Mouse (Mus musculus): ENCODE measurements around the gene Dido1. TPM values are rescaled to one million over a fixed set of nuclear protein-coding genes. Genes with fewer than 3 reads are reported as not detected.

Gene Dido1
- polyA plus RNA-seq, 1 experiment = 42.2 TPM

DNA sequence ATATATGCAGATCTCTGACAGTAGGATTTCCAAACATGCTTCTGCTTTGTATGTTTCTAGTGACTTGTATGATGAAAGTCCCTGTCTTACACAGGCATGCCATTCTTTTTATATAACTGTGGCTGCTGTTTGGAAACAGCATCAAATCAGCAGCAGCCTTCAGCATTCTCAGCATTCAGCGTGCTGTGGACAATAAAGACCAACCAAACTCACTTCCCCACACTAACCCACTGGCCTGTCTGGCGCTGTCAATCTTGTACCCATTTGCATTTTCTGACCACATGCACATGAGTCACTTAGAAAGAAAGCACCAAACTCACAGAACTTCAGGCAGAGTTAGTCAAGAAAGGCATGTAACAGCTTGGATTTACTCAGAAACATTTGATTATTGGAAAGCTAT lies 14.6 kb downstream of the Dido1 start:
- H3K27me3 ChIP-seq (ENCODE audit: control insufficient read depth, insufficient read depth, low read length) = no peaks in the 10 kb centered on the region
- H3K4me3 ChIP-seq (ENCODE audit: control insufficient read depth, insufficient read depth, low read length) = no peak overlapping the region
- peaks cover 10% of the 10 kb centered on the region for H3K4me1 ChIP-seq (replicated peaks; ENCODE audit: control insufficient read depth, insufficient read depth, low read length)
- 45% methylated on average over 2 of the region's 2 CpGs for WGBS
- peaks cover 4% of the 10 kb centered on the region for H3K36me3 ChIP-seq (ENCODE audit: control insufficient read depth, insufficient read depth, low read length)
- TF ChIP-seq POLR2A (IDR thresholded peaks at IDR 0.05; ENCODE audit: control insufficient read depth, extremely low read depth, insufficient read depth, low read length, poor library complexity) = no peak
- TF ChIP-seq CTCF (IDR thresholded peaks at IDR 0.05; ENCODE audit: borderline replicate concordance, control insufficient read depth, extremely low read depth, insufficient read depth, low read length, poor library complexity) = no peak
- no peak for DNase-seq
- H3K27ac ChIP-seq (ENCODE audit: control insufficient read depth, insufficient read depth, low read length) = no peak overlapping the region

DNA sequence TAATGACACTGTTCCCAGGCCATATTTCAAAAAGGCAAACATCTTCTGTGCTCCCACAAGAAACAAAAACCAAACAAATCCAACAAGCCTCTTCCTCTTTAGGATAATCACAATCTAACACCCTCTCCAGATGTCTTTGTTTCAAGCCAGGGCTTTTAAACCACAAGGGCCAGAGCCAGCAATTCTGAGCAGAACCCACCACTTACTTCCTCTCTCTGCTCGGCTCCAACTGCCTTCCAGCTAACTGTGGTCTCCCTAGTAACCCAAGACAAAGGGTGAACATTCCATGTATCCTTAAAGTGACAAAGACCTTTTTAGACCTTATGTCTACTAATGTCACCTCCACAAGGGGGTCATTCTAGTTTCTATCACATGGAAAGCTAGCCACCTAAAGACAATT lies 17.2 kb downstream of the Dido1 start:
- Histone ChIP-seq H3K27me3 (ENCODE audit: control insufficient read depth, insufficient read depth, low read length) (no peaks in the 10 kb centered on the region), H3K4me3 (ENCODE audit: control insufficient read depth, insufficient read depth, low read length) (no peak overlapping the region), H3K36me3 (ENCODE audit: control insufficient read depth, insufficient read depth, low read length) (peaks cover 30% of the 10 kb centered on the region), H3K27ac (ENCODE audit: control insufficient read depth, insufficient read depth, low read length) (no peak overlapping the region), H3K4me1 (replicated peaks; ENCODE audit: control insufficient read depth, insufficient read depth, low read length) (peaks cover 8% of the 10 kb centered on the region)
- 3% methylated on average over 1 of the region's 1 CpGs for WGBS
- no peak for DNase-seq
- TF ChIP-seq POLR2A (IDR thresholded peaks at IDR 0.05; ENCODE audit: control insufficient read depth, extremely low read depth, insufficient read depth, low read length, poor library complexity) = no peak
- no peak for TF ChIP-seq CTCF (IDR thresholded peaks at IDR 0.05; ENCODE audit: borderline replicate concordance, control insufficient read depth, extremely low read depth, insufficient read depth, low read length, poor library complexity)

DNA sequence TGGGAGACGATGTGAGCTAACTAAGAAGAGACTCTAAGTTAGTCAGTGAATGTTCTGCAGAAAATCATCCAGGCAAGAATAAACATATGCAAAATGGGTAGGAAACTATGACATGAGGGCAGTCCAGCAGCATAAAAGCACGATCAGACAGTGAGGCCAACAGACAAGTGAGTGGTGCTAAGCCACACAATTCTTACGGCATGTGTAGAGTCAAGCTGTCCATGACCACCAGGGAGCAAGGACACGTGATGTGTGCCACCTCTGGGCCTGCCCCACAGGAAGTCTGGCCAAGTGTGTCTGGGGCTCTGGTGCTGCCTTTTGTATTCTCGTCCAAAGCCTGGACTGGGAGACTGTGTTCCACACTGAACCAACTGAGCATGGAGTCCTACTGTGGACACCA lies 20.0 kb downstream of the Dido1 start:
- 63% methylated on average over 5 of the region's 5 CpGs for WGBS
- Histone ChIP-seq H3K4me1 (replicated peaks; ENCODE audit: control insufficient read depth, insufficient read depth, low read length) (peaks cover 6% of the 10 kb centered on the region), H3K27me3 (ENCODE audit: control insufficient read depth, insufficient read depth, low read length) (no peaks in the 10 kb centered on the region), H3K4me3 (ENCODE audit: control insufficient read depth, insufficient read depth, low read length) (no peak overlapping the region), H3K27ac (ENCODE audit: control insufficient read depth, insufficient read depth, low read length) (no peak overlapping the region), H3K36me3 (ENCODE audit: control insufficient read depth, insufficient read depth, low read length) (peaks cover 57% of the 10 kb centered on the region)
- no peak for DNase-seq
- no peak for TF ChIP-seq POLR2A (IDR thresholded peaks at IDR 0.05; ENCODE audit: control insufficient read depth, extremely low read depth, insufficient read depth, low read length, poor library complexity)
- no peak for TF ChIP-seq CTCF (IDR thresholded peaks at IDR 0.05; ENCODE audit: borderline replicate concordance, control insufficient read depth, extremely low read depth, insufficient read depth, low read length, poor library complexity)

DNA sequence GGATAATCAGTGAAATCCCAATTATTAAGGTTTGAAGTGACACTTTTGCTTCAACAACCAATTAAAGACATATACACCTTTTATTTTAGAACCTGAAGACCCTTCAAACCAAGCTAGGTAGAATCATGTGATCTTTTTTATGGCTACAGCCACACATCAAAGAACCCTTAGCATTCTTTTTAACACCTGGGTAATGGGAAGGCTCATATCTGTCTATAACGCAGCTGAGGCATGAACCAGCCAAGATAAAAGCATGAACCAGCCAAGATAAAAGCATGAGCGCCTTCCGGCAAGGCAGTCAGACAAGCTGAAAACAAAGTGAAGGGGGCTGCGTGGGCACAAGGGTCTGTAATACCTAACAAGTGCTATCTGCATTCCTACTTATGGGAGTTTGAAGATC lies 25.8 kb downstream of the Dido1 start:
- Histone ChIP-seq H3K4me3 (ENCODE audit: control insufficient read depth, insufficient read depth, low read length) (no peak overlapping the region), H3K36me3 (ENCODE audit: control insufficient read depth, insufficient read depth, low read length) (peaks cover 77% of the 10 kb centered on the region), H3K4me1 (replicated peaks; ENCODE audit: control insufficient read depth, insufficient read depth, low read length) (peaks cover 4% of the 10 kb centered on the region; the same call in 1 of the 2 replicates), H3K27me3 (ENCODE audit: control insufficient read depth, insufficient read depth, low read length) (no peaks in the 10 kb centered on the region), H3K27ac (ENCODE audit: control insufficient read depth, insufficient read depth, low read length) (no peak overlapping the region)
- 66% methylated on average over 4 of the region's 4 CpGs for WGBS
- no peak for TF ChIP-seq POLR2A (IDR thresholded peaks at IDR 0.05; ENCODE audit: control insufficient read depth, extremely low read depth, insufficient read depth, low read length, poor library complexity)
- TF ChIP-seq CTCF (IDR thresholded peaks at IDR 0.05; ENCODE audit: borderline replicate concordance, control insufficient read depth, extremely low read depth, insufficient read depth, low read length, poor library complexity) = no peak
- no peak for DNase-seq

DNA sequence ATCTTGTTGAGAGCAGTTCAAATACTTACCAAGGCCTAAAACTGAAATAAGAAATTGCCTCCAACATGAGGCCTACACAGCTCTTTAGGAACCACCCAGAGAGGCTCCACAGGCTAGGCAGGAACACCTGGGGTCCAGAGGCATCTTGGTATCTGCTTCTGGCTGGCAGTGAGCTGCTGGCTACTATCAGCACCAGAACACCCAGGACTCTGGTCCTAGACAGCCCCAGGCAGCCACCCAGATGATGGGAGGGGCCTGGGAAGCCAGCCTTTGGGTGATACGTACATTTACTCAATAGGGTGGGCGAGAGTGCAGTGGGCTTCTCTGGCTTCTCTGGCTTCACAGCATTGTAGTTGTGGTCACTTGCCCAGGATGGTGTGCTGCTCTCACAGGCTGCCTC lies 26.3 kb downstream of the Dido1 start:
- DNase-seq = no peak
- peaks cover 72% of the 10 kb centered on the region for H3K36me3 ChIP-seq (ENCODE audit: control insufficient read depth, insufficient read depth, low read length)
- TF ChIP-seq POLR2A (IDR thresholded peaks at IDR 0.05; ENCODE audit: control insufficient read depth, extremely low read depth, insufficient read depth, low read length, poor library complexity) = no peak
- no peaks in the 10 kb centered on the region for H3K27me3 ChIP-seq (ENCODE audit: control insufficient read depth, insufficient read depth, low read length)
- no peak overlapping the region for H3K4me3 ChIP-seq (ENCODE audit: control insufficient read depth, insufficient read depth, low read length)
- WGBS = 96% methylated on average over 2 of the region's 2 CpGs
- H3K27ac ChIP-seq (ENCODE audit: control insufficient read depth, insufficient read depth, low read length) = no peak overlapping the region
- H3K4me1 ChIP-seq (replicated peaks; ENCODE audit: control insufficient read depth, insufficient read depth, low read length) = peaks cover 4% of the 10 kb centered on the region; the same call in 1 of the 2 replicates

DNA sequence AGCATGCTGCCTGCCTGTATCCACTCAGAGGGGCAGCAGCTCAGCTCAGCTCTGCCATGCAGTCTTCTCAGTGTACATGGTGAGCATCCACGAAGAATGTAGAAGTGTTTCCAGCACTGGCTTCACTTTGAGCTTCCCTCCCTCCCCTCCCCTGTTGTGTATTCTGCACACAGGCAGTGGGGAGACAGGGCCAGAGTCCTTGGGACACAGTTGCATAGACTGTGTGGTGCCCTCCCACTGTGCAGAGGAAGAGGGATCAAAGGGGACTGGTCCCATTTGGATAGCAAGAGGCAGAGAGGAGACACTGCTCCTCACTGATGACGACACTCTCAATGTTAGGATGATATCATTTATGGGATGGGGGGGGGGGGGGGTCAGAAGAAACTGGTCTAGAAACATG lies 28.6 kb downstream of the Dido1 start:
- H3K36me3 ChIP-seq (ENCODE audit: control insufficient read depth, insufficient read depth, low read length) = peaks cover 50% of the 10 kb centered on the region
- no peak for DNase-seq
- H3K4me3 ChIP-seq (ENCODE audit: control insufficient read depth, insufficient read depth, low read length) = no peak overlapping the region
- WGBS = 80% methylated on average over 2 of the region's 2 CpGs
- TF ChIP-seq POLR2A (IDR thresholded peaks at IDR 0.05; ENCODE audit: control insufficient read depth, extremely low read depth, insufficient read depth, low read length, poor library complexity) (no peak), CTCF (IDR thresholded peaks at IDR 0.05; ENCODE audit: borderline replicate concordance, control insufficient read depth, extremely low read depth, insufficient read depth, low read length, poor library complexity) (no peak)
- peaks cover 4% of the 10 kb centered on the region; the same call in 1 of the 2 replicates for H3K4me1 ChIP-seq (replicated peaks; ENCODE audit: control insufficient read depth, insufficient read depth, low read length)
- no peak overlapping the region for H3K27ac ChIP-seq (ENCODE audit: control insufficient read depth, insufficient read depth, low read length)
- no peaks in the 10 kb centered on the region for H3K27me3 ChIP-seq (ENCODE audit: control insufficient read depth, insufficient read depth, low read length)

DNA sequence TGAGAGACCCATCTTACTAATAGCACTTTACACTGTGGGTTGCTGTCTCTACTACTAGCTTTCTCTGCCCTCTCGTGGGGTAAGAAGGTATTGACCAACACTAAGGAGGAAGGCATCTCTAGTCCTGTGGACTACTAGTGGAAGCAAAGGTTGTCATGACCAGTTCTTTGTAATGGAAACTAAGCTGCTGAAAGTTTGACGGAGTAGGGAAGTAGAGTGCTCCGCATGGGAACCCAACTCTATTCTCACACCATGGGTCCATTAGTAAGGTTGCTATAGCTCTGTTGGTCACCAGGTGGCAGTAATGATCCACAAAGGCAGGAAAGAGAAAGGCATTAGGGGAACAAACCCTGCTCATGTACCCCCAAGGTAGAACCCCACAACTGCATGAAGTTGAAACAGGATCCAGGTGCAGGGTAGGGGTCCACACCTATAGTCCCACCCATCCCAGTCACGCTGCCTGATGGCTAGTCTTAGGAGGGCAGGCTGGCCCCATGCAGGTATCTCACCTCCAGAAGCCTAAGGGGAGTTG lies 31.1 kb downstream of the Dido1 start:
- no peak overlapping the region for H3K27ac ChIP-seq (ENCODE audit: control insufficient read depth, insufficient read depth, low read length)
- peak; percentile 75 for DNase-seq
- 0 out of 2 replicates have a peak, but pooled peaks cover 2% of the 10 kb centered on the region for H3K4me1 ChIP-seq (replicated peaks; ENCODE audit: control insufficient read depth, insufficient read depth, low read length)
- no peaks in the 10 kb centered on the region for H3K27me3 ChIP-seq (ENCODE audit: control insufficient read depth, insufficient read depth, low read length)
- H3K4me3 ChIP-seq (ENCODE audit: control insufficient read depth, insufficient read depth, low read length) = no peak overlapping the region
- TF ChIP-seq CTCF (IDR thresholded peaks at IDR 0.05; ENCODE audit: borderline replicate concordance, control insufficient read depth, extremely low read depth, insufficient read depth, low read length, poor library complexity) = 0 out of 2 replicates have a peak, but pooled peaks have one; percentile 28
- no peak for TF ChIP-seq POLR2A (IDR thresholded peaks at IDR 0.05; ENCODE audit: control insufficient read depth, extremely low read depth, insufficient read depth, low read length, poor library complexity)
- peaks cover 38% of the 10 kb centered on the region for H3K36me3 ChIP-seq (ENCODE audit: control insufficient read depth, insufficient read depth, low read length)
- WGBS = 13% methylated on average over 4 of the region's 4 CpGs

Measured in thymus, adult 2 months (tissue).